20 mouse cellular contexts compared by ENCODE assay signal in the genomic region with DNA sequence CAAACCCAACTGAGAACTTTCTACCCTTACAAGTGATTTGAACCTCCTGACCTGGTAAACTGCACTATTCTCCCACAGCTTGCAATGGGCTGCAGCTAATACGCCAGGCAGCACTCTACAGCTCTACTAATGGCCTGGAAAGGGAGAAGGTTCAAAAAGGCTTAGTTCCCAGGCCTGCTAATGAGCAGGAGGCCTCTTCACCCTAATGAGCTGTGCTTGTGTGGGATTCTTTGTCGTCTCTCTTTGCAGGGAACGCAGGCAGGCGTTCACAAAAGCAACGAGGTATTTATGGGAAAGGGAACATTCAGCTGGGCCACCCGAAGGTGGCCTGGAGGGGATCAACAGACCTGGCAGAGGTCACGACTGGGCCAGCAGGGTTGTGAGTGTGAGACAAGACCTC.
DNase-seq lines count a peak whose midpoint lies in the region; ATAC-seq and TF ChIP-seq lines count a peak whose summit lies in the region.
"Had no signal": no experiment of that assay in that cellular context is flagged by ENCODE, and none has a peak within 500 bp of the region (broad histone marks: within the 10 kb centered on the region; RNA-seq: fewer than 3 reads in every experiment).

No protein-coding gene starts in this region.

- WGBS in hindbrain, embryonic 12.5 days = 21% methylated on average over 7 of the region's 7 CpGs
- 44% methylated on average over 7 of the region's 7 CpGs for WGBS in hindbrain, postnatal 0 days
- WGBS in forebrain, embryonic 11.5 days = 14% methylated on average over 7 of the region's 7 CpGs
- WGBS in midbrain, embryonic 13.5 days = 22% methylated on average over 7 of the region's 7 CpGs

- no peaks in the 10 kb centered on the region for H3K36me3 ChIP-seq in hindbrain, embryonic 12.5 days
- H3K36me3 ChIP-seq in hindbrain, postnatal 0 days (ENCODE audit: insufficient read depth, low read length) = no peaks in the 10 kb centered on the region
- no peaks in the 10 kb centered on the region for H3K36me3 ChIP-seq in forebrain, embryonic 11.5 days (ENCODE audit: control insufficient read depth, insufficient read depth, low read length)
- H3K36me3 ChIP-seq in midbrain, embryonic 13.5 days = no peaks in the 10 kb centered on the region
- H3K36me3 ChIP-seq: hindbrain, embryonic 13.5 days; limb, embryonic 13.5 days; liver, embryonic 15.5 days; stomach, embryonic 15.5 days had no signal

- H3K4me3 ChIP-seq in hindbrain, embryonic 12.5 days = no peak overlapping the region
- H3K4me3 ChIP-seq in hindbrain, postnatal 0 days (ENCODE audit: low read length) = no peak overlapping the region
- no peak overlapping the region for H3K4me3 ChIP-seq in forebrain, embryonic 11.5 days (ENCODE audit: low read depth, low read length)
- no peak overlapping the region for H3K4me3 ChIP-seq in midbrain, embryonic 13.5 days (replicated peaks)
- H3K4me3 ChIP-seq in left cerebral cortex, adult 2 months = no peak overlapping the region
- H3K4me3 ChIP-seq: hindbrain, embryonic 13.5 days; limb, embryonic 13.5 days; liver, embryonic 15.5 days; stomach, embryonic 15.5 days had no signal

- no peak overlapping the region for H3K27ac ChIP-seq in hindbrain, embryonic 12.5 days
- no peak overlapping the region for H3K27ac ChIP-seq in hindbrain, postnatal 0 days
- H3K27ac ChIP-seq in forebrain, embryonic 11.5 days (ENCODE audit: low read depth, low read length) = peak overlapping the region; percentile 31; the same call in 1 of the 2 replicates
- H3K27ac ChIP-seq in midbrain, embryonic 13.5 days = 0 out of 2 replicates have a peak overlapping the region, but pooled peaks have one; percentile 51
- no peak overlapping the region for H3K27ac ChIP-seq in left cerebral cortex, adult 2 months
- H3K27ac ChIP-seq: hindbrain, embryonic 13.5 days; limb, embryonic 13.5 days; liver, embryonic 15.5 days; stomach, embryonic 15.5 days had no signal

- H3K9me3 ChIP-seq in hindbrain, embryonic 12.5 days (replicated peaks) = no peaks in the 10 kb centered on the region
- no peaks in the 10 kb centered on the region for H3K9me3 ChIP-seq in hindbrain, postnatal 0 days (ENCODE audit: low read length)
- H3K9me3 ChIP-seq in forebrain, embryonic 11.5 days (ENCODE audit: control insufficient read depth, low read length) = no peaks in the 10 kb centered on the region
- H3K9me3 ChIP-seq in midbrain, embryonic 13.5 days = no peaks in the 10 kb centered on the region
- H3K9me3 ChIP-seq: hindbrain, embryonic 13.5 days; limb, embryonic 13.5 days; liver, embryonic 15.5 days; stomach, embryonic 15.5 days had no signal

- no peak for DNase-seq in hindbrain, postnatal 0 days (ENCODE audit: low spot score)
- peak; percentile 40 for DNase-seq in embryo, embryonic 10.5 days (ENCODE audit: low spot score)
- peak; percentile 67 for DNase-seq in forebrain, embryonic 11.5 days (ENCODE audit: low spot score)
- no peak for DNase-seq in left cerebral cortex, adult 2 months (ENCODE audit: extremely low spot score in 1 of 2, low spot score in 2 of 2)
- DNase-seq in right cerebral cortex, postnatal 36 days (ENCODE audit: low spot score in 2 of 2) = no peak
- no peak for DNase-seq in kidney, adult 11 months
- DNase-seq: adrenal gland, adult 2 months; cerebellum, adult 8-10 months; gastrocnemius, postnatal 14 days; kidney, adult 18-20 months; kidney, postnatal 36 days; lung, postnatal 10 days; spleen, adult 18-20 months; thymus, postnatal 14 days had no signal

- H3K27me3 ChIP-seq in hindbrain, embryonic 12.5 days = peaks cover 24% of the 10 kb centered on the region
- H3K27me3 ChIP-seq in hindbrain, postnatal 0 days (ENCODE audit: insufficient read depth, low read length) = peaks cover 2% of the 10 kb centered on the region; the same call in 1 of the 2 replicates
- H3K27me3 ChIP-seq in forebrain, embryonic 11.5 days (ENCODE audit: control insufficient read depth, insufficient read depth, low read length) = peaks cover 2% of the 10 kb centered on the region; the same call in 1 of the 2 replicates
- peaks cover 20% of the 10 kb centered on the region; the same call in 1 of the 2 replicates for H3K27me3 ChIP-seq in midbrain, embryonic 13.5 days
- H3K27me3 ChIP-seq: liver, embryonic 15.5 days; stomach, embryonic 15.5 days had no signal

- TF ChIP-seq CTCF in hindbrain, postnatal 0 days (IDR thresholded peaks at IDR 0.05; ENCODE audit: low read depth) = no peak
- no peak for TF ChIP-seq CTCF in left cerebral cortex, adult 2 months (IDR thresholded peaks at IDR 0.05)

- H3K4me1 ChIP-seq in hindbrain, embryonic 12.5 days = peaks cover 6% of the 10 kb centered on the region; the same call in 1 of the 2 replicates
- H3K4me1 ChIP-seq in hindbrain, postnatal 0 days (ENCODE audit: insufficient read depth, low read length) = no peaks in the 10 kb centered on the region
- peaks cover 9% of the 10 kb centered on the region; the same call in 1 of the 2 replicates for H3K4me1 ChIP-seq in forebrain, embryonic 11.5 days (replicated peaks; ENCODE audit: control insufficient read depth, insufficient read depth, low read length)
- H3K4me1 ChIP-seq in midbrain, embryonic 13.5 days (replicated peaks) = peaks cover 51% of the 10 kb centered on the region
- H3K4me1 ChIP-seq: limb, embryonic 13.5 days; liver, embryonic 15.5 days; stomach, embryonic 15.5 days had no signal

- no peak overlapping the region for H3K9ac ChIP-seq in hindbrain, embryonic 12.5 days
- H3K9ac ChIP-seq in hindbrain, postnatal 0 days (replicated peaks; ENCODE audit: low read length) = no peak overlapping the region
- H3K9ac ChIP-seq in forebrain, embryonic 11.5 days (ENCODE audit: low read length) = no peak overlapping the region
- H3K9ac ChIP-seq in midbrain, embryonic 13.5 days (replicated peaks) = no peak overlapping the region
- H3K9ac ChIP-seq: hindbrain, embryonic 13.5 days; limb, embryonic 13.5 days; liver, embryonic 15.5 days; stomach, embryonic 15.5 days had no signal

- H3K4me2 ChIP-seq in hindbrain, embryonic 12.5 days (replicated peaks) = no peak overlapping the region
- no peak overlapping the region for H3K4me2 ChIP-seq in hindbrain, postnatal 0 days (ENCODE audit: low read depth, low read length)
- H3K4me2 ChIP-seq in forebrain, embryonic 11.5 days (ENCODE audit: low read depth, low read length, severe bottlenecking) = no peak overlapping the region
- no peak overlapping the region for H3K4me2 ChIP-seq in midbrain, embryonic 13.5 days (replicated peaks)
- H3K4me2 ChIP-seq: hindbrain, embryonic 13.5 days; limb, embryonic 13.5 days; liver, embryonic 15.5 days; stomach, embryonic 15.5 days had no signal

- intact Hi-C loops in left cerebral cortex, adult 2 months (cut with DNase I) = loop anchor here (5.0 kb wide), 1 partner anchor 118 kb away; no protein-coding TSS in a partner anchor

- 0 out of 2 replicates have a peak, but pooled peaks have one; percentile 26 for ATAC-seq in hindbrain, embryonic 12.5 days (ENCODE audit: low FRiP score)
- no peak for ATAC-seq in hindbrain, postnatal 0 days
- ATAC-seq in forebrain, embryonic 11.5 days (replicated peaks; ENCODE audit: low FRiP score) = peak; percentile 91
- peak; percentile 57; the same call in 1 of the 2 replicates for ATAC-seq in midbrain, embryonic 13.5 days

Comparison
In these comparisons a context has a peak if more than half of its experiments do, and no peak if none do; other contexts are left out.
1. H3K27ac ChIP-seq: peak in forebrain, embryonic 11.5 days (single experiment) and midbrain, embryonic 13.5 days (single experiment); none in hindbrain, embryonic 12.5 days (single experiment), hindbrain, postnatal 0 days (single experiment) and left cerebral cortex, adult 2 months (single experiment).
2. DNase-seq: peak in embryo, embryonic 10.5 days (single experiment) and forebrain, embryonic 11.5 days (single experiment); none in hindbrain, postnatal 0 days (single experiment), left cerebral cortex, adult 2 months (0 of 2), right cerebral cortex, postnatal 36 days (0 of 2) and kidney, adult 11 months (single experiment).